Mouse (Mus musculus) ES-CJ7 (cell line): ENCODE measurements around the gene Ubap1.

Source experiments
- DNase-seq: peaks from one replicate; pipeline ENCODE4 v3.0.0; 2011; ENCODE audit warnings: low read depth, low spot score

The Ubap1 gene

GRCm38 (mm10) chr4:41353265-41353664, 4.5 kb downstream of the Ubap1 start:
- DNase-seq = peak; percentile 26

- DNase-seq = no peak
These were observed 8.4 kb downstream of the Ubap1 start for GRCm38 (mm10) chr4:41357154-41357553.

- DNase-seq = no peak
These were observed 9.9 kb downstream of the Ubap1 start for GRCm38 (mm10) chr4:41358669-41359068.

- no peak for DNase-seq
These were observed 10.6 kb downstream of the Ubap1 start for GRCm38 (mm10) chr4:41359358-41359757.

GRCm38 (mm10) chr4:41361059-41361458, 12.3 kb downstream of the Ubap1 start:
- no peak for DNase-seq

- no peak for DNase-seq
These were observed 19.4 kb downstream of the Ubap1 start for GRCm38 (mm10) chr4:41368198-41368597.

- no peak for DNase-seq
These were observed 21.1 kb downstream of the Ubap1 start for GRCm38 (mm10) chr4:41369702-41370437.

GRCm38 (mm10) chr4:41377567-41377966, 28.8 kb downstream of the Ubap1 start:
- no peak for DNase-seq

- no peak for DNase-seq
These were observed 32.6 kb downstream of the Ubap1 start for GRCm38 (mm10) chr4:41381213-41381950.

GRCm38 (mm10) chr4:41386412-41386975, 37.7 kb downstream of the Ubap1 start:
- DNase-seq = no peak

GRCm38 (mm10) chr4:41387755-41388469, 39.1 kb downstream of the Ubap1 start:
- DNase-seq = no peak

- no peak for DNase-seq
These were observed 39.8 kb downstream of the Ubap1 start for GRCm38 (mm10) chr4:41388616-41389015.

- no peak for DNase-seq
These were observed 40.4 kb downstream of the Ubap1 start for GRCm38 (mm10) chr4:41389240-41389639.

GRCm38 (mm10) chr4:41390122-41390521, 41.3 kb downstream of the Ubap1 start:
- peak; percentile 74 for DNase-seq

GRCm38 (mm10) chr4:41391015-41391414, 42.2 kb downstream of the Ubap1 start:
- DNase-seq = no peak

- no peak for DNase-seq
These were observed 45.9 kb downstream of the Ubap1 start for GRCm38 (mm10) chr4:41394651-41395050.

- DNase-seq = no peak
These were observed 49.6 kb downstream of the Ubap1 start for GRCm38 (mm10) chr4:41398353-41398752.

GRCm38 (mm10) chr4:41399904-41400303, 51.1 kb downstream of the Ubap1 start:
- no peak for DNase-seq

- DNase-seq = no peak
These were observed 52.4 kb downstream of the Ubap1 start for GRCm38 (mm10) chr4:41401167-41401566.

- no peak for DNase-seq
These were observed 52.8 kb downstream of the Ubap1 start for GRCm38 (mm10) chr4:41401573-41401972.

GRCm38 (mm10) chr4:41406597-41406996, 57.8 kb downstream of the Ubap1 start:
- DNase-seq = no peak

GRCm38 (mm10) chr4:41407353-41407752, 58.6 kb downstream of the Ubap1 start:
- no peak for DNase-seq
